Comparison of ENCODE assay signal across 16 mouse cellular contexts in the genomic region with DNA sequence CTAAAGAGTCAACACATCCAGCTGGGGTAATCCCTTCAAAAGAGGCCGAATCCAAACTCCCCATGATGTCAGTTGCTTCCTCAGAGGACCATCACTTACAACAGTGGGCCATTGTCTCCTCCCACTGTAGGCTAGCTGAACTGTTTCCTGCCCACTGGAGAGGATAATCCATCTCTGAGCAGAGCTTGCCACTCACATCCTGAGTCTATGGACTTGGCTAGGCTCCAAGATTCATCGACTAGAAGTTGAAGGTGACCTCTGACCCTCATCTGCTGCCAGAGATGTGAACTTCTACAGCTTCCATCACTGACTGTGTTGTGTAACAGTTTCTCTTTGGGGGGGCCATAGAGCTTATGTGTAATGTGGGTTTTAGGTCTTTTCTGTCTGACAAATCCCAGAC. TPM values are rescaled to one million over a fixed set of nuclear protein-coding genes. Genes with fewer than 3 reads are reported as not detected.
A peak's percentile ranks its signal among the peaks of the same experiment; 100 is the strongest.
DNase-seq lines count a peak whose midpoint lies in the region; ATAC-seq and TF ChIP-seq lines count a peak whose summit lies in the region.
"Had no signal": no experiment of that assay in that cellular context is flagged by ENCODE, and none has a peak within 500 bp of the region (broad histone marks: within the 10 kb centered on the region; RNA-seq: fewer than 3 reads in every experiment).

No protein-coding gene starts in this region.

- in situ Hi-C loops in Patski (cut with MboI; ENCODE audit: low pct_unique_long_range_greater_than_20kb) = loop anchor here (10.0 kb wide), 1 partner anchor 398 kb away; no protein-coding TSS in a partner anchor

- no peak overlapping the region for H3K27ac ChIP-seq in embryonic facial prominence, embryonic 11.5 days (replicated peaks; ENCODE audit: low read depth, low read length)
- no peak overlapping the region for H3K27ac ChIP-seq in embryonic facial prominence, embryonic 10.5 days (replicated peaks)
- no peak overlapping the region for H3K27ac ChIP-seq in liver, adult 2 months (replicated peaks; ENCODE audit: insufficient read depth, low read depth, low read length)
- no peak overlapping the region for H3K27ac ChIP-seq in intestine, embryonic 16.5 days (ENCODE audit: low read length)
- H3K27ac ChIP-seq: heart, embryonic 13.5 days; hindbrain, embryonic 15.5 days; layer of hippocampus, adult 2 months had no signal

- H3K4me3 ChIP-seq in embryonic facial prominence, embryonic 11.5 days (ENCODE audit: low read depth, low read length) = no peak overlapping the region
- no peak overlapping the region for H3K4me3 ChIP-seq in embryonic facial prominence, embryonic 10.5 days
- H3K4me3 ChIP-seq in liver, adult 2 months (ENCODE audit: insufficient read depth, low read depth, low read length) = no peak overlapping the region
- no peak overlapping the region for H3K4me3 ChIP-seq in intestine, embryonic 16.5 days (ENCODE audit: low read length)
- H3K4me3 ChIP-seq: heart, embryonic 13.5 days; hindbrain, embryonic 15.5 days; layer of hippocampus, adult 2 months; myocyte had no signal

- H3K9me3 ChIP-seq in embryonic facial prominence, embryonic 11.5 days (replicated peaks; ENCODE audit: control insufficient read depth, low read length) = peaks cover 2% of the 10 kb centered on the region; the same call in 1 of the 2 replicates
- peaks cover 5% of the 10 kb centered on the region; the same call in 1 of the 2 replicates for H3K9me3 ChIP-seq in embryonic facial prominence, embryonic 10.5 days
- H3K9me3 ChIP-seq in intestine, embryonic 16.5 days (ENCODE audit: control insufficient read depth, low read length) = no peaks in the 10 kb centered on the region

- 5% methylated on average over 2 of the region's 2 CpGs for WGBS in embryonic facial prominence, embryonic 11.5 days
- 19% methylated on average over 2 of the region's 2 CpGs for WGBS in embryonic facial prominence, embryonic 10.5 days
- WGBS in liver, adult 2 months = 6% methylated on average over 2 of the region's 2 CpGs
- WGBS in intestine, embryonic 16.5 days = 7% methylated on average over 2 of the region's 2 CpGs

- POLR2A ChIA-PET in Patski (lab: Charles Lee) = interaction anchor here (0.7 kb wide), 1 partner anchor 1378 kb away, joined by 3 read pairs; no protein-coding TSS in a partner anchor

- no peak for ATAC-seq in embryonic facial prominence, embryonic 11.5 days (replicated peaks; ENCODE audit: insufficient number of reproducible peaks, low FRiP score, low TSS enrichment, low read depth)
- peak; percentile 31 for ATAC-seq in Patski
- ATAC-seq in intestine, embryonic 16.5 days = peak; percentile 65

- TF ChIP-seq POLR2A in liver, adult 2 months (IDR thresholded peaks at IDR 0.05; ENCODE audit: extremely low read depth, insufficient read depth, low read length) = no peak

- H3K79me2 ChIP-seq in liver, adult 2 months (ENCODE audit: control insufficient read depth, insufficient read depth, low read length) = no peaks in the 10 kb centered on the region

- no peak overlapping the region for H3K4me2 ChIP-seq in embryonic facial prominence, embryonic 11.5 days (ENCODE audit: low read depth, low read length)
- H3K4me2 ChIP-seq in intestine, embryonic 16.5 days (ENCODE audit: low read depth, low read length) = no peak overlapping the region
- H3K4me2 ChIP-seq: heart, embryonic 13.5 days; hindbrain, embryonic 15.5 days had no signal

- peak; percentile 18 for DNase-seq in embryonic facial prominence, embryonic 11.5 days (ENCODE audit: low spot score)
- DNase-seq in embryonic facial prominence, embryonic 10.5 days (ENCODE audit: low spot score) = no peak
- DNase-seq in liver, adult 2 months (ENCODE audit: extremely low read depth, low read depth, low spot score) = peak; percentile 52
- DNase-seq in liver (no peak), Patski (ENCODE audit: low read depth, low spot score) (peak; percentile 85)
- no peak for DNase-seq in frontal cortex, adult 2 months (ENCODE audit: extremely low spot score in 1 of 2, low spot score in 1 of 2)
- no peak for DNase-seq in spleen, postnatal 10 days (ENCODE audit: low spot score in 2 of 2)
- DNase-seq: cerebellum, adult 9-10 months; gastrocnemius, postnatal 10 days; lung, postnatal 4 days; thymus, postnatal 36 days had no signal

- H3K36me3 ChIP-seq in embryonic facial prominence, embryonic 11.5 days (replicated peaks; ENCODE audit: control insufficient read depth, insufficient read depth, low read depth, low read length) = no peaks in the 10 kb centered on the region
- H3K36me3 ChIP-seq in embryonic facial prominence, embryonic 10.5 days (replicated peaks) = no peaks in the 10 kb centered on the region
- H3K36me3 ChIP-seq in liver, adult 2 months (ENCODE audit: control insufficient read depth, insufficient read depth, low read length) = no peaks in the 10 kb centered on the region
- no peaks in the 10 kb centered on the region for H3K36me3 ChIP-seq in intestine, embryonic 16.5 days (ENCODE audit: control insufficient read depth, insufficient read depth, low read length)
- H3K36me3 ChIP-seq: heart, embryonic 13.5 days; hindbrain, embryonic 15.5 days had no signal

- H3K27me3 ChIP-seq in embryonic facial prominence, embryonic 11.5 days (ENCODE audit: control insufficient read depth, insufficient read depth, low read length) = no peaks in the 10 kb centered on the region
- H3K27me3 ChIP-seq in embryonic facial prominence, embryonic 10.5 days (replicated peaks; ENCODE audit: low read depth, poor library complexity, severe bottlenecking) = no peaks in the 10 kb centered on the region
- no peaks in the 10 kb centered on the region for H3K27me3 ChIP-seq in liver, adult 2 months (ENCODE audit: control insufficient read depth, insufficient read depth, low read length)
- no peaks in the 10 kb centered on the region for H3K27me3 ChIP-seq in Patski
- no peaks in the 10 kb centered on the region for H3K27me3 ChIP-seq in intestine, embryonic 16.5 days (replicated peaks; ENCODE audit: control insufficient read depth, insufficient read depth, low read length)
- H3K27me3 ChIP-seq: heart, embryonic 13.5 days; hindbrain, embryonic 15.5 days had no signal

- no peak overlapping the region for H3K9ac ChIP-seq in embryonic facial prominence, embryonic 11.5 days (replicated peaks; ENCODE audit: low read length)
- no peak overlapping the region for H3K9ac ChIP-seq in liver, adult 2 months (ENCODE audit: low read depth, low read length)
- no peak overlapping the region for H3K9ac ChIP-seq in intestine, embryonic 16.5 days (ENCODE audit: low read depth, low read length)
- H3K9ac ChIP-seq: heart, embryonic 13.5 days; hindbrain, embryonic 15.5 days had no signal

- CTCF ChIA-PET in Patski (lab: Charles Lee) = no interaction called here

- H3K4me1 ChIP-seq in embryonic facial prominence, embryonic 11.5 days (ENCODE audit: control insufficient read depth, insufficient read depth, low read length) = no peaks in the 10 kb centered on the region
- H3K4me1 ChIP-seq in embryonic facial prominence, embryonic 10.5 days = no peaks in the 10 kb centered on the region
- H3K4me1 ChIP-seq in liver, adult 2 months (ENCODE audit: control insufficient read depth, insufficient read depth, low read length) = no peaks in the 10 kb centered on the region
- peaks cover 14% of the 10 kb centered on the region for H3K4me1 ChIP-seq in intestine, embryonic 16.5 days (ENCODE audit: control insufficient read depth, insufficient read depth, low read length)
- H3K4me1 ChIP-seq: hindbrain, embryonic 15.5 days had no signal

- no peak for TF ChIP-seq CTCF in liver, adult 2 months (IDR thresholded peaks at IDR 0.05; ENCODE audit: low read depth, low read length)
- TF ChIP-seq CTCF in Patski (IDR thresholded peaks at IDR 0.05) = no peak

RNA-seq across cellular contexts. Expression of gene Dock1, which starts 7.2 kb away (rescaled TPM):
- 39.2 and 44.2 TPM in 2 replicates for polyA plus RNA-seq in embryonic facial prominence, embryonic 11.5 days (2014; fragmentation: Nextera tagmentation; extraction: Ambion mirVana)
- 38.0 and 40.3 TPM in 2 replicates for polyA plus RNA-seq in embryonic facial prominence, embryonic 10.5 days (2016; fragmentation: Nextera tagmentation; extraction: Ambion mirVana)
- 17.0 and 19.5 TPM in 2 replicates for total RNA-seq in liver, adult 2 months (2014; rRNA removed)
- 2.4 and 2.6 TPM in 2 replicates for polyA plus RNA-seq in liver, adult 2 months (2012; rRNA removed)
- 75.3 TPM for polyA plus RNA-seq in Patski (2021)
- 21.9 and 23.1 TPM in 2 replicates for polyA plus RNA-seq in intestine, embryonic 16.5 days (2015; fragmentation: Nextera tagmentation; extraction: Ambion mirVana)
- 12.1 and 16.0 TPM in 2 replicates for polyA plus RNA-seq in frontal cortex, adult 2 months (2012; rRNA removed)

Comparison
In these comparisons a context has a peak if more than half of its experiments do, and no peak if none do; other contexts are left out.
1. DNase-seq: peak in embryonic facial prominence, embryonic 11.5 days (single experiment), liver, adult 2 months (single experiment) and Patski (single experiment); none in embryonic facial prominence, embryonic 10.5 days (single experiment), liver (single experiment), frontal cortex, adult 2 months (0 of 2) and spleen, postnatal 10 days (0 of 2).